Mouse (Mus musculus) lung, postnatal 0 days (tissue): ENCODE data around the gene Ssbp2. TPM values are rescaled to one million over a fixed set of nuclear protein-coding genes. Genes with fewer than 3 reads are reported as not detected.

Source experiments
- ATAC-seq: fragments of 200-750 bp; cut with Nextera tagmentation; 2 replicates; pipeline ENCODE4 v1.8.0; 2017; ENCODE audit warnings: moderate library complexity
- DNase-seq: peaks from one replicate; pipeline ENCODE4 v3.0.0-alpha.2; 2016; ENCODE audit warnings: low spot score
- H3K27ac ChIP-seq: fragments of 300-500 bp; sonication (generic); 2 replicates; pipeline ENCODE4 v1.5.1; 2014; ENCODE audit warnings: antibody characterized with exemption, mild to moderate bottlenecking, low read length, mixed read lengths
- H3K27me3 ChIP-seq: fragments of 300-500 bp; sonication (generic); replicated peaks from 2 replicates; pipeline ENCODE4 v1.6.1; 2014; ENCODE audit warnings: low read length, mixed read lengths; ENCODE audit not compliant: insufficient read depth
- H3K36me3 ChIP-seq: fragments of 300-500 bp; sonication (generic); 2 replicates; pipeline ENCODE4 v1.6.1; 2014; ENCODE audit warnings: low read length, mixed read lengths; ENCODE audit not compliant: insufficient read depth
- H3K4me1 ChIP-seq: fragments of 300-500 bp; sonication (generic); 2 replicates; pipeline ENCODE4 v1.6.1; 2014; ENCODE audit warnings: antibody characterized with exemption, low read depth, low read length, mixed read lengths; ENCODE audit not compliant: insufficient read depth
- H3K4me2 ChIP-seq: fragments of 300-500 bp; sonication (generic); replicated peaks from 2 replicates; pipeline ENCODE4 v1.6.1; 2014; ENCODE audit warnings: low read depth, mild to moderate bottlenecking, low read length, moderate library complexity, mixed read lengths
- H3K4me3 ChIP-seq: fragments of 300-500 bp; sonication (generic); 2 replicates; pipeline ENCODE4 v1.5.1; 2014; ENCODE audit warnings: low read depth, low read length
- H3K9ac ChIP-seq: fragments of 300-500 bp; sonication (generic); replicated peaks from 2 replicates; pipeline ENCODE4 v1.6.1; 2014; ENCODE audit warnings: low read depth, mild to moderate bottlenecking
- H3K9me3 ChIP-seq: fragments of 300-500 bp; sonication (generic); 2 replicates; pipeline ENCODE4 v1.6.1; 2016; ENCODE audit warnings: low read length, mixed read lengths
- CTCF ChIP-seq: IDR thresholded peaks from 2 replicates; pipeline ENCODE4 v1.5.1; 2016; ENCODE audit warnings: antibody characterized with exemption, mild to moderate bottlenecking
- EP300 ChIP-seq: IDR thresholded peaks from 2 replicates; pipeline ENCODE4 v1.6.1; 2016; ENCODE audit warnings: antibody characterized with exemption, mild to moderate bottlenecking, control low read depth
- WGBS: fragments of 180-500 bp; shearing (Covaris S2); extraction: QIAGEN DNeasy Blood & Tissue Kit; methylation state at CpG from one replicate; pipeline ENCODE4 v1.1.7; 2014; 5-methylcytosine and 5-hydroxymethylcytosine counted together
- polyA plus RNA-seq: library from polyadenylated mRNA; unstranded; fragments of >200 nt; fragmentation: Nextera tagmentation; extraction: Ambion mirVana; gene quantifications from 2 replicates; pipeline ENCODE4 v1.2.1, GENCODE M21; 2015

Gene Ssbp2
- polyA plus RNA-seq, 1 experiment from 2014 or later = 63.1 TPM

DNA sequence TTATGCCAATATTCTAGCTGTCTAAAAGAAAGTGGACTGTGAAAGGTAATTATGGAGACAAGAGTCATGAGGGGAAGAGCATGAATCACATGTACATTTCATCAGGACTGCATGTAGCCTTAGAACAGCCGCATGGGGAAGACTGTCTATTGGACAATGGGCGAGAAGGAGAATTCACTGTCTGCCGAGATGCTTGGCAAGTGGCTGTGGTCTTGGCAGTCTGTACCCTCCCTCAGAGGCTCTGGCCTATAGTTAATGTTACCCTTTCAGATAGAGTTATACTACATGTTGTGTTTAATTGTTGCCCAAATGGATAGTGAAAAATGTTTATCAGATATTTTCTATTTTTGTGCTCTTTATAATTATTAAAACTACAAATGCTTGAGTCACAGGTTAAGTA lies 156.0 kb downstream of the Ssbp2 start:
- no peaks in the 10 kb centered on the region for H3K4me1 ChIP-seq
- DNase-seq (no peak), ATAC-seq (no peak)
- no peak overlapping the region for H3K4me3 ChIP-seq
- H3K9ac ChIP-seq = no peak overlapping the region
- H3K27ac ChIP-seq = no peak overlapping the region
- H3K36me3 ChIP-seq = no peaks in the 10 kb centered on the region
- H3K4me2 ChIP-seq = no peak overlapping the region
- no peaks in the 10 kb centered on the region for H3K27me3 ChIP-seq
- 80% methylated on average over 3 of the region's 3 CpGs for WGBS
- no peaks in the 10 kb centered on the region for H3K9me3 ChIP-seq
- TF ChIP-seq CTCF (no peak), EP300 (no peak)

DNA sequence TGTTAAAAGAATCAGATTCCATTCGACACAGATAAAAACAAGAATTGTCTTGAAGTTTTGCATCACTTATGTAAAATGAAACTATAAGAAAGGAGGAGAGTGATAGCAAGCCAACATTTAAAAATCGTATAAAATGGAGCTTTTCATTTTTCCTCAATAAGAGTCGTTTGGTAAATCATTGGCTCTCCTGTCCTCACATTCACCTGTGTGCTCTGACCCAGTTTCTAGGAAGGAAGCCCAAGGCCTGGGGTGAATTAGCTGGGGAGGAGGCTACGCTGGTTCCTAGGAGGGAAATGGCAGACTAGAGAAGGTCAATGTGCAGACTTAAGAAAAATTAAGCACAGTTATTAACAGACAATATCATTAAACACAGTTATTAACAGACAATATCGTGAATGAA lies 156.8 kb downstream of the Ssbp2 start:
- H3K27me3 ChIP-seq = no peaks in the 10 kb centered on the region
- no peak for ATAC-seq
- 76% methylated on average over 5 of the region's 5 CpGs for WGBS

DNA sequence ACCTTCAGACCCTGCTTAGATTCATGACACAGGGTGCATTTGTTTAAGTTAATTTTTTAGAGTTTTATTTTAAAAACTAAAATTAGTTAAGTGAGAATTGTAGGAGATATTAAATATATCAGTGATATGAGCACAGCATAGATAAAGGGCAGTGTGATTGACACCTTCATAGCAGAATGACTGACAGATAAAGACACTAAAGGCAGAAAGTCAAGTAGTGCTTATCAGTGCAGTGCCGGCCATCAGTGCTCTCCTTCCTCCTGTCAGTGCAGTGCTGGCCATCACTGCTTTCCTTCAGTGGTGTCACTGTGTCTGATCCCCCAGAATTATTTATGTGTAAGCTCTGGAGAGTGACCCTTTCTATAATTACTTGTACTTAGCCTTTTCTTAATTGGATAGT lies 159.3 kb downstream of the Ssbp2 start:
- WGBS = 64% methylated on average over 1 of the region's 1 CpGs
- no peaks in the 10 kb centered on the region for H3K9me3 ChIP-seq
- TF ChIP-seq EP300 (no peak), CTCF (no peak)
- no peak overlapping the region for H3K9ac ChIP-seq
- H3K4me2 ChIP-seq = no peak overlapping the region
- H3K27me3 ChIP-seq = no peaks in the 10 kb centered on the region
- H3K27ac ChIP-seq = no peak overlapping the region
- H3K4me1 ChIP-seq = no peaks in the 10 kb centered on the region
- no peak overlapping the region for H3K4me3 ChIP-seq
- DNase-seq = no peak
- no peaks in the 10 kb centered on the region for H3K36me3 ChIP-seq
- ATAC-seq = no peak

More for the DNA sequence above, 156.8 kb downstream of the Ssbp2 start:
- no peak overlapping the region for H3K4me2 ChIP-seq
- no peak for DNase-seq
- no peak overlapping the region for H3K9ac ChIP-seq
- H3K4me3 ChIP-seq = no peak overlapping the region
- no peaks in the 10 kb centered on the region for H3K4me1 ChIP-seq
- no peaks in the 10 kb centered on the region for H3K9me3 ChIP-seq
- TF ChIP-seq CTCF (no peak), EP300 (no peak)
- no peak overlapping the region for H3K27ac ChIP-seq
- H3K36me3 ChIP-seq = no peaks in the 10 kb centered on the region

DNA sequence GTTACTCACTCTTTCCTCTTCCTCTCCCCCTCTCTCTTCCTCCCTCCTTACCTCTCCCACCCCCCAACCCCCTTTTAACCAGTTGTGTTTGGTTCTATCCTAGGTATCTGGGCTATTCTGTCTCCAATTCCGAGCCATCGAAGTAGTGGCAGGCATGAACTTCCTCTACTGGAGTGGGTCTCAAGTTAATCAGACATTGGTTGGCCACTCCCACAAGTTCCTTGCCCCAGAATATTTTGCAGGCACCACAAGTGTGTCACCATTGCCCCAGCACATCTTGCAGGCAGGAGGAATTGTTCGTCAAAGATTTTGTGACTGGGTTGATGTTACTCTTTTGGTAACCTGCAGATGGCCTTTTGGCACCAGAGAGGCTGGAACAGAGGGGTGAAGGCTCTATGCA lies 160.5 kb downstream of the Ssbp2 start:
- Histone ChIP-seq H3K4me3 (no peak overlapping the region), H3K36me3 (no peaks in the 10 kb centered on the region), H3K27me3 (no peaks in the 10 kb centered on the region), H3K9me3 (no peaks in the 10 kb centered on the region), H3K4me1 (no peaks in the 10 kb centered on the region), H3K9ac (no peak overlapping the region), H3K27ac (no peak overlapping the region), H3K4me2 (no peak overlapping the region)
- DNase-seq (no peak), ATAC-seq (no peak)
- 89% methylated on average over 3 of the region's 3 CpGs for WGBS
- no peak for TF ChIP-seq EP300
- no peak for TF ChIP-seq CTCF

DNA sequence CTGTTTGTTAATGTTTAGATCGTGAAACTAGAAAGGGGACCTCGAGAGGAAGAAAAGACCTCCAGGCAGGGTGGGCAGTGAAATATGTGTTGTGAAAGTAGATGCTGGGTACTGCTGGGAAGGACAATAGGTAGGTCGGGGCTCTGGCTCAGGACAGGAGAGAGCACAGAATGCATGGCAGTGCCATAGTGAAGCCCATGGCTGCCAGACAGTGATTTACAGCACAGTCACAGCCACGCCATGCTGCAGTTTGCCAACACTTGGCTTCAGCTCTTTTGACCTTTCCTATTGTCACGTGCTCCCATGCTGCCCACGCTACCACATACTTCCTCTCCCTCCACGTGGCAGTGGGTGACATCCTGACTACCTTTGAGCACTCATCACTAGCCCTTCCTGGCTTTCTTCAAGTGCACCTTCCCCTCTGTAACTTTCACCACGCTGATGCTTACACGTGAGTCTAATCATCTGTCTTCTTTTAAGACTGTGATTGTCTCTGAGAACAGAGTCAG lies 171.3 kb downstream of the Ssbp2 start:
- WGBS = 71% methylated on average over 9 of the region's 9 CpGs
- Histone ChIP-seq H3K27ac (no peak overlapping the region), H3K4me1 (no peaks in the 10 kb centered on the region), H3K4me2 (no peak overlapping the region), H3K36me3 (no peaks in the 10 kb centered on the region), H3K9me3 (no peaks in the 10 kb centered on the region), H3K4me3 (no peak overlapping the region), H3K9ac (no peak overlapping the region), H3K27me3 (no peaks in the 10 kb centered on the region)
- no peak for DNase-seq
- ATAC-seq = no peak
- no peak for TF ChIP-seq EP300
- TF ChIP-seq CTCF = no peak

DNA sequence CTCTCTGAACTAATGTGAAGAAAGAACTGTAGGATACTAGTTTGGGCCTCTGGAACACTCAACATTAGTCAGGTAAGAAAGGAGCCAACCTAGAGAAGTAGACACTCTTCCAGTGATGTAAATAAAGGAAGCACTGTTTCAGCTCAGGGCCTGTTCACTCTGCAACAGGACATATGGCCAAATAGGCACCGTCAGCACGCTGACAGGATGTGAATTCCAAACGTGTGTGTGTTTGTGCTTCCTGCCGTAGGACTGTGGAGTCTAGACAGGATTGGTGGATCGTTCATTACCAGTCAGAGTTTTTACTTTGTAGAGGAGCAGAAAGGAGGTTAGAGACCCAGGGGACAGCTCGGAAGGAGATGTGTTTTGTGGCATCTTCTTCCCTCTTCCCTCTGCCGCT lies 174.0 kb downstream of the Ssbp2 start:
- H3K27me3 ChIP-seq = no peaks in the 10 kb centered on the region
- H3K4me2 ChIP-seq = no peak overlapping the region
- H3K4me1 ChIP-seq = no peaks in the 10 kb centered on the region
- H3K36me3 ChIP-seq = no peaks in the 10 kb centered on the region
- 24% methylated on average over 7 of the region's 7 CpGs for WGBS
- no peaks in the 10 kb centered on the region for H3K9me3 ChIP-seq
- TF ChIP-seq EP300 (no peak), CTCF (no peak)
- ATAC-seq = no peak
- H3K4me3 ChIP-seq = no peak overlapping the region
- DNase-seq = peak; percentile 21
- H3K9ac ChIP-seq = no peak overlapping the region
- no peak overlapping the region for H3K27ac ChIP-seq

DNA sequence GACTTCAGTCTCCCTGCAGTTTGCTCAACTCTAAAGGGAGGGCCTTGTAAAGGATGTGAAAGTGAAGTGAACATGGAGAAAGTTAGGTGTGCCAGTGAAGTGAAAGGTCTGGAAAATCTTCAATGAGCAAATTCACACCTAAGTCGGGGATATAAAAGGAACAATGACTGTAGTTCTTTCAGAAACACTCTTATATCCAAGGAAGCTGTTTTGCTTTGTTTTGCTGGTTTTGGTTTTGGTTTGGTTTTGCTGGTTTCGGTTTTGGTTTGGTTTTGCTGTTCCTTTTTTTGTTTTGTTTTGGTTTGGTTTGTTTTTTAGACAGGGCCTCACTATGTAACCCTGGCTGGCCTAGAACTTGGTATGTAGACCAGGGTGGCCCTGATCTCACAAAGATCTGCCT lies 175.9 kb downstream of the Ssbp2 start:
- H3K4me3 ChIP-seq = no peak overlapping the region
- H3K27me3 ChIP-seq = no peaks in the 10 kb centered on the region
- WGBS = 80% methylated on average over 2 of the region's 2 CpGs
- no peaks in the 10 kb centered on the region for H3K36me3 ChIP-seq
- no peaks in the 10 kb centered on the region for H3K4me1 ChIP-seq
- H3K4me2 ChIP-seq = no peak overlapping the region
- no peak overlapping the region for H3K9ac ChIP-seq
- H3K9me3 ChIP-seq = no peaks in the 10 kb centered on the region
- H3K27ac ChIP-seq = no peak overlapping the region
- TF ChIP-seq EP300 = no peak
- TF ChIP-seq CTCF = no peak
- ATAC-seq (no peak), DNase-seq (no peak)
